Mouse (Mus musculus): ENCODE results near the gene 1110008L16Rik. TPM values are rescaled to one million over a fixed set of nuclear protein-coding genes. Genes with fewer than 3 reads are reported as not detected.
"Not testable (repeated sequence)": the region's sequence is repeated elsewhere in the genome, so short reads cannot be mapped to it uniquely, and the experiment has no call there.

Gene 1110008L16Rik
- total RNA-seq, 2 experiments from 2014 or later = 9.5 to 12.7 TPM

DNA sequence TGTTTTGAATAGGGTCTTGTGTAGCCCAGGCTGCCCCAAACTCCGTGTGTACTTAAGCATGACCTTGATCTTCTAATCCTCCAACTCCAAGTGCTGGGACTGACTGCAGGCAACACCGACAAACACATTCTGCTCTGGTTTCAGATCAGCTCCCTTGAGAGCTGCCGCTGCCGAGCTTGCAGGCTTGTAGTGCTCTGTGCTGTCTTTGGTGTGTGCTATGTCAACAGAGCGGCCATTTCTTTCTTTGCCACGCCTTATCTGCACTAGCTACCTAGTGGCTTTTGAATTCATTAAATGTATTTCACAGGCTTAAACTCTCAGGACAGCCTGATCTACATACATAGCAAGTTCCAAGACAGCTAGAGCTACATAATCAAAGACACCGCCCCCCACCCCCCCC lies 34.3 kb downstream of the 1110008L16Rik start:
- no peak for DNase-seq
- intact Hi-C loops (cut with DNase I) = no loop called here

DNA sequence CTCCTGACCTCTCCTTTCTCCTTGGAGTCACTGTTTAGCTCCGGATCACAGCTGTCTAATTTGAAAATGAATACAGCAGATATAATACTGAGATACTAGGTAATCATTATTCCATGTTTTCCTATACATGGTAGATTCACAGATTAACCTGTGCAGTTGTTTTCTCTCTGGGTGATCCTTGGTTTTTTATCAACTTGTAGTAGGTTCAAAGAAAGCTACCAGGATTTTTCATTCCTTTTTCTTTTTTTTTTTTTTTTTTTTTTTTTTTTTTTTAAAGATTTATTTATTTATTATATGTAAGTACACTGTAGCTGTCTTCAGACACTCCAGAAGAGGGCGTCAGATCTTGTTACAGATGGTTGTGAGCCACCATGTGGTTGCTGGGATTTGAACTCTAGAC lies 39.1 kb downstream of the 1110008L16Rik start:
- intact Hi-C loops (cut with DNase I) = not testable (repeated sequence)

DNA sequence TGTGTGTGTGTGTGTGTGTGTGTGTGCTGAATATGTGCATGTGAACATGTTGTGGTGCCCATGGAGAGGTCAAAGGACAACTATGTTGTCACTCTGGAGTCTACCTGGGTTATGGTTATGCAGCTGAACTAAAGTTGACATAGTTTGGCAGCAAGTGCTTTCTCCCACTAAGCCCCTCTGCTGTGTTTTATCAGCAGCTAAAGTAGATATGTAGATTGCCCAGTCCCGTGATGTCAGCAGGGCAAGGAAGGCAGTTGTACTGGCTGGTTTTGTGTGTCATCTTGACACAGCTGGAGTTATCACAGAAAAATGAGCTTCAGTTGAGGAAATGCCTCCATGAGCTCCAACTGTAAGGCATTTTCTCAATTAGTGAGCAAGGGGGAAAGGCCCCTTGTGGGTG lies 43.7 kb downstream of the 1110008L16Rik start:
- intact Hi-C loops (cut with DNase I); DNase-seq: not testable (repeated sequence)

More for the DNA sequence above, 39.1 kb downstream of the 1110008L16Rik start:
- not testable (repeated sequence) for DNase-seq

DNA sequence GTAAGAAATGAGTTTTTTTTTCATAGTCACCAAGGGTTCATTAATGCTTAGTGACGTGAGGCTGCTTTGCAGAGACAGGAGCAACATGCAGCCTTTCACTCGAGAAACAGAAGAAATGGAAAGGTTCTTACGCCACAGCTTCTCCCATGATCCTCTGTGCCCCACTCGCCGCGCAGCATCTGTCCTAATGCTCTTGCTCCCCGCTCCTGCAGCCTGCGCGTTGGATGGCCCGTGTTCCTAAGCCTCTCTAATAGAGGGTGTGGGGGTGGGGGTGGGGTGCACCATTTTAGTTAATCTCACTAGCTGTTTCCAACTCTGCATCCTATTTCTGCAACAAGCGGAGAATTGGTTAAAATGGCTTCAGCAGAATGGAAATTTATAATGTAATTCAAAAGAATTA lies 44.6 kb downstream of the 1110008L16Rik start:
- intact Hi-C loops (cut with DNase I) = no loop called here
- DNase-seq = no peak

DNA sequence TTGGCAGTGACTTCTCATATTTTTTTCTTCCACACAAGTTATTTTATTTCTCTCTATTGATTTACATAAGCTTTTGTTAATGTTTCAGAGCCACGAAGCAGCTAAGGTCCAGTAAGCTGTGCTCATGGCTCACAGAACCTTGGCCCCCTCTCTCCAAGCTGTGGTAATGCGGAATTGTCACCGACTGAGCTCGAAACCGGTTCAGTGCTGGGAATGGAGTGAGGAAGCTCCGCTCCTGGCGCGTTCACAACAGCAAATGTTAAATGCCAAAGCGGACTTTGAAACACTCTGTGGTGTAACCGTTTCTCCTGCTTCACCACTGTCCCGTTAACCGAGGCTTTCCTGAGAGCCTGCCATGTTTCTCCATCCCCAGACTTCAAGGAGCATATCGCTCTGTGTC lies 45.2 kb downstream of the 1110008L16Rik start:
- intact Hi-C loops (cut with DNase I) = no loop called here
- no peak for DNase-seq

DNA sequence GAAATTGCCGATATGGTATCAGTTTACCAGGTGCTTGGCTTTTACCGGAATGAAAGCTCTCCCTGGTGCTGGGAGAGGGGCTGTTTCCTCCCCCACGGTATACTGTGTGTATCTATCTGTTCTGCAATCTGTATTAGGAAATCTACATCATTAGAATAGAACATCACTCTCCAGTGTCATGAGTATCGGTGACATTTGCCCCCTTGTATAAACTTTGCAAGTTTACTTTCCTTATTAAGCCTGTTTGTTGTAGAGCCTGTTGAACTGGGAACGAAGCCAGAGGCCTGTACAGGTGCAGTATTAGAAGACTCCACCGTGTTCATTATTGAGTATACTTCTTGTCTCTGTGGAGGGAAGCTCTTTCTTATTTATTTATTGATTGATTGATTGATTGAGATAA lies 54.0 kb downstream of the 1110008L16Rik start:
- intact Hi-C loops (cut with DNase I) = no loop called here
- no peak for DNase-seq

DNA sequence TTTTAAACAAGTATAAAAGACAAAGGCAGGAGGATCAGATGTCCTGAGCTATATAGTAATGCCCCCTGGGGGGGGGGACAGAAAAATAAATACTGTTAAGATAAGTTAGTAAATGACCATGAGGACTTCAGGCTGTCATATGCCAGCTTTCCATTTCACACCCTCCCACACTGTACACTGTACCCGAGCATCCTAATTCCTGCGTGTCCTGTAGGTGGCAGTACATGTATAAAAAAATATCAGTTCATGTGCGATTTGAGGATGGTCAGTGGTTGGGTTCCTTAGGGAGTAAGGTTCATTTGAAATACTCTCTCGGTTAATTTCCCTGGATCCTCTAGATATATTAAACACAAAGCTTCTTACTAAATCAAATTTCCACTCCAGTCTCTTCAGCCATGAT lies 55.5 kb downstream of the 1110008L16Rik start:
- peak; percentile 34 for DNase-seq
- intact Hi-C loops (cut with DNase I) = no loop called here

DNA sequence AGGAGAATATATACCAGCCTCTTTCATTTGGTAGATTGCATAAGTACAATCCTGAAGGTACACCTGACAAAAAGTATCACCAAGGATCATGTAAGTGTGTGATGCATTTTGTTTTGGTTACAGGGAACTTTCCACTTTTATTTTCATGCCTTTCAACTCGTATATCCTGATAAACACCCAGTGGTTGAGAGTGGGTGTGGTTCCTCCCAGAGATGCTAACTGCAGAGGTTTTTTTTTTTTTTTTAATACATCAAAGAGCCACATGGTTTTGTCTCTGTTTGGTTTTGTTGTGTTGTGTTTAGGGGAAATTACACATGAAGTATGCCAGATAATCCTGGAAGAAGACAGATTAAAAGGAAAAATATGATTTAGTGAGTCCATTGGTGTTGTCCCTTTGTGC lies 57.9 kb downstream of the 1110008L16Rik start:
- DNase-seq = no peak
- intact Hi-C loops (cut with DNase I) = no loop called here

DNA sequence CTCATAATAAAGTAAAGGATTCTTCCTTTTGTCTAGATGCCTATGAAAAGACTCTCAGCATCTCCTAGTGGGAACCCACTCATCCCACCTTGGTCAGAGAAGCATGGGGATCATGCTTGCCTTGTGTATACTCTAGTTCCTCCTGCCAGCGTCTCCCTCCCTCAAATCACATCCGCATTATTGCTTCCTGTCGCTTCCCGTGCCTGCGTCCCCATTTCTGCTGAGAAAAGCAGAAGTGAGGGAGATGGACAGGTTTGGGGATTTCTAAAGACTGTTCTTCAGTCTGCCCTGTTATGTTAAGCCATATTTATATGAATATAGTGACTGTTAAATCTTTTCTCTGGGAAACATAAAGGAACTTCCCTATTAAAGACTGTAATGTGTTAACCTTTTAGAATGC lies 61.6 kb downstream of the 1110008L16Rik start:
- no peak for DNase-seq
- intact Hi-C loops (cut with DNase I) = no loop called here

DNA sequence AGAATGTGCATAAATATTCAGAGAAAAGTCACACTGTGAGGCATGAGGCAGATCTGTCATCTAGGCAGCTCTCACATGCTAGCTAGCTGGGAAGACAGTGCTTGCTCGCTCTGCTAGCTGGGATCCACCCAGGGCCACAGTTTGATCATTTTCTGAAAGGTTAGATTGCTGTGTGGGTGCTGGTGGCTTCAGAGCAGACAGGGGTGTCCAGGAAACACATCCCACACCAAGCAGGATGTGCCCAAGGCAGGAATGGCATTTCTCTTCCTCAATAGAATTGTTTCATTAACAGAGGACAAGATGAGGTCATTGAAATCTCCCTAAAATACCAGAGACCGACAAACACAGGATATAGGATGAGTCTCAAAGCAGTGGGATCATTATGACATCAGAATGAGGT lies 65.7 kb downstream of the 1110008L16Rik start:
- DNase-seq = no peak
- intact Hi-C loops (cut with DNase I) = no loop called here

DNA sequence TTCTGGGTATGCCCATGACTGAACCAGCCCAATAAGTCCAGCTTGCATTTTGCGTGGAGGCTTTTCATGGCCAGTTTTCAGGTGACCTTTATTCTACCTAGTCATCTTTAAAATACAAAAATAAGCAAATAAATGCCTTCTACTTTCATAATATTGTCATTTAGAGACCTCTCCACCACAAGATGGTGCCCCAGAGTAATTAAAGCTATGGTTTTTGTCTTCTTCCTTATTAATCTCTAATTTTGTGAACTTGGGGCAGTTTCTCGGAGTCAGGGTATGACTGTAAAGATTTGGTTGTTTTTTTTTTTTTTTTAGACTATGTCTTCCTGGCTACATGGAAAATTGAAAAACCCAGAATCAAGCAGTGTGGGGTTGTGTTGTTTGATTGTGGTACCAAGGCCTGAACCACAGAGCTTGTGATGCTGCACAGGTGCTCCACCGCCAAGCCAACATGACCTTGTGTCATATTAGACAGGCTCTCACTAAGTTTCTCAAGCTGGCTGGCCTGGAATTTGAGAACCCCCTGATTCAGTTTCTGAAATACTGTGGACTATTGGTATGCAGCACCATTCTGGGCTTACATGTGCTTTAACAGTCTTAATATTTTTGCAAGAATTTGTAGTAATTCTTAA lies 73.2 kb downstream of the 1110008L16Rik start:
- DNase-seq = no peak

DNA sequence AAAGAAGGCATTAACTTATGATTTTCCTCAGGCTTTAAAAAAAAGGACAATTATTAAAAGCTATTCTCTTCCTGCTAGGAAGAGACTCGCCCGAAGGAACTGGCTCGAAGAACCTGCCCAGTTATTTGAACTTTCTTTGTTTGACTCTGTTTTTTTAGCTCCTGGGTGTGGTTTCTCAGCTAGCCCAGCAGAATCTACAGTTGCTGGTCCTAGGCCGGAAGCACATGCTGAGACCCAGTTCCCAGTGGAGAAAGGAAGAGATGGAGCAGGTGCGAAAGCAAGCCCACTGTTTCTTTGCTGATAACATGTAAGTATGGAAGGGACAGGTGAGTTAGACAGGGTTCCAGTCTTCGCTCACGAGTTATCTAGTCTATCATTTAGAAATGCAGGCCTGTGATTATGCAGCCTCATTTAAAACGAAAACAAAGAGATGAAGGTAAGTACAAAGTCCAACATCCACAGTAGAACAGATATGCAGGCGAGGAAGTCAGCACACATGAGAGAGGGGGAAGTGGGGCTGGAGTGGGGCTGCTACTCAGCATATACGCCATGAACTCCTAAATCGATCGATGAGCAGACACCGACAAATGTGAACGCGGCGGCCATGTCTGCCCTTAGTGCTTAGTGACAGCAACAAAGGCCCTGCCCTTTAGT lies 77.7 kb downstream of the 1110008L16Rik start:
- intact Hi-C loops (cut with DNase I) = no loop called here
- DNase-seq = no peak

More for the DNA sequence above, 73.2 kb downstream of the 1110008L16Rik start:
- intact Hi-C loops (cut with DNase I) = no loop called here

DNA sequence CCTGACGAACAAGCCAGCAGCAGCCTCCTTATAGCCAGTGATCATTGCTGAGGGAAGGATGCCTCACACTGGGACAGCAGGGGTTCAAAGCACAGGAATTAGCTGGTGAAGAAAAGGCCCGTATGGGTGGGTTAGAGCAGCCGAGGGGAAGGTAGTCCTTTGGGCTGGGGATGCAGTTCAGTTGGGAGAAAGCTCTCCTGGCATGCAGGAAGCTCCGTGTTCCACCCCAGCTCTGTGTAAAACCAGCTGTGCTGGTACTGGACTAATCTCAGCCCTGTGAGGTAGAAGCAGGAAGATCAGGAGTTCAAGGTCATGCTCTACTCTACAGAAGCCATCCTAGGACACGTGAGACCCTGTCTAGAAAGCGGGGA lies 78.2 kb downstream of the 1110008L16Rik start:
- intact Hi-C loops (cut with DNase I) = no loop called here
- no peak for DNase-seq

DNA sequence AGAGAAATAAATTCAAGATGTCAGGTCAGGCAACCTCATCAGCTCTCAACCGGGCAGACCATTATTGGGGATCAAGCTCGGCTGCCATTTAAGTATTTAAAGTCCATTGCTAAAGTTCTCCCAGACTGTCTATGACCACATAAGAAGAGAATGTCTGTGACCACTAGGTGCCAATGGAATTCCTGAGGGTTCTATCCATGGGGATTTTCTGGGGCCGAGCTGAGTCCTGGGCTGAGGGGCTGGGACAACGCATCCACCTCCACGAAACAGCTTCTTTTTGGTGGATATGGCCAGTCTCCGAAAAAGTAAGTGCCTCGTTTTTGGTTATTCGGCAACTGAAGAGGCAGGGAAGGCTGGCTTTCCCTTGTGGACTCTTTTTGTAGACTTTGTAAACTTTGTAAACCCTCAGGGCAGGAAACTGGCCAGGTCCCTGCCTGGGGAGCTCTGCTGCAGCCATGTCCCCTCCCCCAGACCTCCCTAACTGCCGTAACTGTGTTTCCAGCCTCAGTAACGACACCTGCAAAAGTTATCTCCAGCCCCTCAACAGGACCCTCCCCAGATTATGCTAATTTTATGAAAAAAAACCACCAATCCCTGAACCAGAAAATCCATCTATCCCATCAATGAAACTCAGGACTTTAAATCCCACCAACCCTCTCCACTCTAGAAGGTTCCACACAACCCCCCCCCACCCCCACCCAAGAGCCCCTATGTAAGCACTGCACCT lies 84.8 kb downstream of the 1110008L16Rik start, which contains the start of gene Psma6:
Psma6 (plus strand) TSS at position 200 of the 727 bp plus-strand sequence.
- no peak for DNase-seq
- intact Hi-C loops (cut with DNase I) = no loop called here

DNA sequence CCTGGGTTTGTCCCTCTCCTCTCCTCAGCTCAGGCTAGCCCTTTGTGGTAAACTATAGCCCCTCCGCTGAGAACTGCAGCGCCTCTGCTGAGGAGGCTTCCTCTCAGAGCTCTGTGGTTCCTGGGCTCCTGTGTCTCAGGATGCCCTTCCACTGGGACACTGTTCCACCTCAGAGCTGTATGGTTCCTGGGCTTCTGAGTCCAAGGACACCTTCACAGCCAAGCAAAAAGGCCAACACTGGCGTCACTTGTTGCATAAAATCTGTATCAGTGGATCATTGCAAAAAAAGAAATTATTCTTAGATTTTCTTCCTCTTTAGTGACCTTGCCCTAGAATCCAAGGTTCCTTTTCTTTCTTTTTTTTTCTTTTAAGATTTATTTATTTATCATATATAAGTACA lies 85.4 kb downstream of the 1110008L16Rik start:
- DNase-seq = no peak
- intact Hi-C loops (cut with DNase I) = no loop called here

DNA sequence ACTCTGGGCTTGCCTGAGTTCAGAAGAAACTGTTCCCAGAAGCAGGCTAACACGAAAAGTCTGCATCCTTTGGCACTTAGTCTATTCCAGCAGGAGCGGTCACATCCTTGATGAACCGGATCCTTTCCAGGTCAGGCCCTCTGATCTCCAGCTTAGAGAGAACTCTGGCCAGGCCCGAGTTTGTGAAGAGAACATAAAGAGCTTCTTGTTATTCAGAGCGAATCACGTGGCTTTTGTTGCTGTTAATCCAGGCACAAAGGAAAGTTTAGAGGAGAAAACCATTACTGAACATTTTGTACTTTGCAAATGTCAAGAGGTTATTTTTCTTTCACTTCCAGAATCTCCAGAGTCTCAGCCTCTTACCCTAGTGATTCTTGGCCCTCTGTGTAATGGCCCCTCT lies 86.6 kb downstream of the 1110008L16Rik start:
- intact Hi-C loops (cut with DNase I) = no loop called here
- DNase-seq = no peak

DNA sequence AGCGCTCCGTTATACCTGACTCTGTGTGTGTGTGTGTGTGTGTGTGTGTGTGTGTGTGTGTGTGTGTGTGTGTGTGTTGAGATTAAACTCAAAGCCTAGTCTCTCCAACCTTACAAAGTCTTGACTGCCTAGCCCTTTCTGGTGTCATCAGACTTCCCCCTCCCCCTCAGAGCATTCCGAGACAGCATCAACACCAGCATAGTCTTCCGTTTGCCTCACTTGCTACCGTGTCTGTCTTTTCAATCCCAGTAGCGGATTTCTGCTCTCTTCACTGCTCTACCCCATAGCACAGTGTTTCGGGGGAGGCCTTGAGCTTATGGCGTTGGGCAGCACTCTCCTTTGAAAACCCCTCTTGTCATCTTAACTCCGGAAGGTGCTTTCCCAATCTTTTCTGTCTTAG lies 87.1 kb downstream of the 1110008L16Rik start:
- no peak for DNase-seq
- intact Hi-C loops (cut with DNase I) = no loop called here

DNA sequence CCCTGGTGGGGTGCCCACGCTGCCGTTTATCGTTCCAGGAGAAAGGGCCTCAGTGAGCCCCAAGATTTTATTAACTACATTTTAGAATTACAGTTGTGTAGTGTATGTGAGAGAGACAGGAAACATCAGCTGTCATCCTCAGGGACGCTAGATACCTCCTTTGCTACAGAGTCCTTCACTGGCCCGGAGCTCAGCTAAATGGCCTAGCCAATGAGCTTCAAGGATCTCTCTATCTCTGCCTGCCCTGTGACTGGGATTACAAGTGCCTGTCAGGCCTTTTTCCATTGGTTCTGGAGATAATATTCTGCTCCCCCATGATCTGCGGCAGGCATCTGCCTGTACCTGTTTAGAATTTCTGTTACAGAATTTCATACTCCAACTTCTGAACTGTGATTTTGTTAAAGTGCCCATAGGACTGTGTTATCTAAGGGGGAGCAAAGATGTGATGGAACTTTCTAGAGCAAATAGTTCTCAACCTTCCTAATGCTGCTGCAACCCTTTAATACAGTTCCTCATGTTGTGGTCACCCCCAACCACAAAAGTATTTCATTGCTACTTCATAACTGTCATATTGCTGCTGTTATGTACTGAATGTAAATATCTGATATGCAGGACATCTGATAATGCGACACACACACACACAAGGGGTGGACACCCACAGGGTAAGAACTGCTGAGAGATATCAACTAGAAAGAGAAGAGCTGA lies 87.9 kb downstream of the 1110008L16Rik start:
- intact Hi-C loops (cut with DNase I) = no loop called here
- no peak for DNase-seq

DNA sequence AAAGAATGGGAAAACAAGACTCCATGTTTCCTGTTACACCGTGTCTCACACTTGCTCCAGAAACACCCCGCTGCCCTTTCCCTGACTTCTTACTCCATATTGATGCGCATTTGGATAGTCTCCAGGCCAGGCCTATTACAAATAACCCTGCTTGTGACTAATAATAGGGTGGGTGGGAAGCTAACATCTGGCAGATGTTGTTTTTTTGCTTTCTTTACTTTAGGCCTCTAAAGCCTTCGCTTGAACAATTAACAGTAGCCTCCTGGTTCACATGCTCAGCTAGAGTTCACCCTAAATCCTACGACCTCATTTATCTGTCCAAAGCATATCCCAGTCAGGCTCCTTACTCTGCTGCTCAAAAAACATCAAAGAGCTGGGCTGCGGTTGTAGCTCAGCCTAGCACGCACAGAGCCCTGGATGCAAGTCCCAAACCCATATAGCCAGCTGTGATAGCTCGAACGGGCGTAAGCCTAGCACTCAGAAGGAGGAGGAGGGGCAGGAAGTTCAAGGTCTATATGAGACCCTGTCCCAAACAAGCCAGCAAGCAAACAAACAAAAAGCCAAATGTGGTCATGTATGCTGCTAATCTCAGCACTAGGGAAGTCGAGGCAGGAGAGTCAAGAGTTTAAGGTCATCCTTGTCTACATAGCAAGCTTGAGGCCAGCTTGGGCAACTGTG lies 88.5 kb downstream of the 1110008L16Rik start:
- intact Hi-C loops (cut with DNase I) = no loop called here
- no peak for DNase-seq

DNA sequence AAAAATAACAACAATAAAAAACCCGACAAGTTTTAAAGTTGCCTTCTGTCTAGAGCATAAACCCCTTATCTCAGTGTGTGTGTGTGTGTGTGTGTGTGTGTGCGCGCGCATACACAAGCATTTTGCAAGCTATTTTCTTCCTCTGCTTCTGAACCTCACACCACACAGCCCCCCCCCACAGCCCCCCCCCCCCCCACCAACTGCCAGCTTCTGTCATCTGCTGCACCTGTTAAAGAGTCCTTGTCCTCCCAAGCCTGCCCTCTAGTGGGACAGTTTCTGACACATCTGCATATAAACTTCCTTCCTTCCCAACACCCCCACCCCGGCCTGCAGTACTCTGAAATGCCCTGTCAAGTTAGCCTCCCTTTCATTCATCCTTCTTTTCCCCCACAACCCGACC lies 89.1 kb downstream of the 1110008L16Rik start:
- peak; percentile 59 for DNase-seq
- intact Hi-C loops (cut with DNase I) = no loop called here
